Mouse (Mus musculus) thymus, postnatal 10 days (tissue): ENCODE data around the gene Wdr25.
A peak's percentile ranks its signal among the peaks of the same experiment; 100 is the strongest.

Experiments used
- DNase-seq, 2 experiments: peaks; one replicate each; pipeline ENCODE4 v3.0.0; 2021; ENCODE audit warnings: low spot score in 2 of 2

The Wdr25 gene

DNA sequence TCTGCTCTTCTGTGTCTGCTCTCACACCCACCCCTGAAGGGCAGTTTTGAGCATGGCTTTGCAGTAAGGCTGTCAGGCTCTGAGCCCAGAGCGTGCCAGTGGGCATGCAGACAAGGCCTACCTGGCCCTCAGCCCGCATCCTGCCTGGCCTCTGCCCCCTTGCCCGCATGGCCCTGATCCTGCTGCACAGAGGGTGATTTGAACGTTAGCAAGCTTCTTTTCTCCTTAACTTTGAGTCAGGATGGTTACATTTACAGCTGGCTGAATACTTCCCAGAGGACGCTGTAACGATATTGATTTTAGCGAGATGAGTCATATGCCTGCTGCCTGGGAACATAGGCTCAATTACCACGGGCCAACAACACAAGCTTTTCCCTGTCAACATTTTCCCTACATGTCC is 91.0 kb downstream of the Wdr25 start:
- no peak for DNase-seq

- no peak for DNase-seq
Measured at GRCm38 (mm10) chr12:108985025-108985424, 91.6 kb downstream of the Wdr25 start.

DNA sequence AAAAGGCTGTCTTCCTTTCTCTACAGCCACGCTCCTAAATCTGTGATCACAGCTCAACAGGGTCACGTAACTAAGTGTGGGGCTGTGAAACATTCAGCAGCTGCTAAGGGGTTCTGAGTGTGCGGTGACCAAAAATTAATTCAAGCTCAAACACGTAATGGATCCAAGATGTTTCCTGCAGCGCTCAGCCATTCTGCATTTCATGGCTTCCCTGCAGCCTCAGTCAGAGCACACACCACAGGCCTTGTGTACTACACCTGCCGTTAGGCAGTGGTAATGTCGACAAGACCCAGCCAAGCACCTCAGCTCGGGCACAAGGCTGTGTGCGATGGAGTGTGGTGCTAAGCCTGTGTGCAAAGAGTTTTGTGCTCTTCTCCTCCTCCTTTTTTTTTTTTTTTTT is 94.0 kb downstream of the Wdr25 start:
- no peak for DNase-seq

DNA sequence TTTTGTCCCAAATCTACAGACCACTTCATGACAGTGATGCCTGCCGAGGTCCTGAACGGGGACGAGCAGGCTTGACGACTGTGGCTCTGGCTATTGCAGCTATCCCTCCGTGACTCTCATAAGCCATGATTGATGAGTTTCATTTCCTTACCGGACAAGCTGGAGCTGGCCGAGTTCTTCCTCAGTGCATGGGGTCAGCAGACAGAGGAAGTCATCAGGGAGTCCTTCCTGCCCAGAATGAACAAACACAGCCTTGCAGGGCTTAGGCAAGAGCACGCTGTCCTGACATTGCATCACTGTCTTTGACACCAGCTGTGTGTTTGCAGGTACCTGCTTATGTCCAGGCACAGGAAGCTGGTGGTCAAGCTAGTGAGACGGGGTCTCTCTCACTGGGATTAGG is 97.0 kb downstream of the Wdr25 start:
- DNase-seq: no peak

- DNase-seq: no peak
Measured at GRCm38 (mm10) chr12:108993046-108993445, 99.6 kb downstream of the Wdr25 start.

GRCm38 (mm10) chr12:108994436-108995031 is 101.1 kb downstream of the Wdr25 start:
- peak; percentile 18 to 73 for DNase-seq

DNA sequence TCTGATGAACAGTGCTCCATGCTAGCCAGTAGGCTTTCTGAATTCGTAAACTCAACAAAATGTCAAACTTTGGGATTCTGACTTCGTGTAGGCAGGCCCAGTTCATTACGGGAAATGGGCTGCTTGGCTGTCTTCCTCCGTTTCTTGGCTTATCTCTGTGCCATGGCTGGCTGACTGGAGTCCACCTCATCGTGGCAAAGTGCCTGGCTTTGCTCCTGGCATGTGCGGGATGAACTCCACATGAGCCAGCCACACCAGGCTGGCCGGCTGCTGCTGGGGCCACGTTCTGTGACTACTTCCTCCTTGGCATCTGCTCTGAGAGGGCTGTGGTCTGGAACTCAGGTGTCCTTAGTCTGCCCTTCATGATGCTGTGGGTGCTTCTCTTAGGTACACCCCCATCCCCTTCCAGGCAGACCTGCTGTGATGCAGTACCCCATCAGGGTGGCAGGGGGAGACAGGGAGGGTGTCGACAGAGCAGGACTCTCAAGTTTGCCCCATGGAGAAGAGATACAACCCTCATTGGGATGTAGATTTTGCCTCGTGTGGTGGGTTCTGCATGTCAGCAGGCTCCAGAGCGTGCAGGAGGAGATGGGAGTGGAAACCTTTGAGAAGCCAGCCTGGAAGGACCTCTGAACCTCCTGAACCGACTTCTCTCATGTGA is 102.7 kb downstream of the Wdr25 start:
- no peak for DNase-seq

GRCm38 (mm10) chr12:108997249-108997648 is 103.8 kb downstream of the Wdr25 start:
- DNase-seq: no peak

DNA sequence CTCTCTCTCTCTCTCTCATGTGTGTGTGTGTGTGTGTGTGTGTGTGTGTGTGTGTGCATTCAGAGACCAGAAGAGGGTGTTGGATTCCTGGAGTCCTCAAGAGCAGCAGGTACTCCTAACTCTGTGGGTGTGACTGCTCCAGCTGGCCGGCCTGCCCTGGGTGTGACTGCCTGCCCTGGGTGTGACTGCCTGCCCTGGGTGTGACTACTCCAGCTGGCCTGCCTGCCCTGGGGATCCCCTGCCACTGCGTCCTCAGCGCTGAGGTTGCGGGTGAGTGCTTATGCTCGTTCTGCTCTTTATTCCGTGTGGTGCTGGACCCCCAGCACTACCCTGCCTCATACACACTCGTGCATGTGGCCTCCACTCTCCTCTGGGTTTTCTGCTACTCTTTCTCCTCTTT is 109.5 kb downstream of the Wdr25 start:
- DNase-seq: no peak

DNA sequence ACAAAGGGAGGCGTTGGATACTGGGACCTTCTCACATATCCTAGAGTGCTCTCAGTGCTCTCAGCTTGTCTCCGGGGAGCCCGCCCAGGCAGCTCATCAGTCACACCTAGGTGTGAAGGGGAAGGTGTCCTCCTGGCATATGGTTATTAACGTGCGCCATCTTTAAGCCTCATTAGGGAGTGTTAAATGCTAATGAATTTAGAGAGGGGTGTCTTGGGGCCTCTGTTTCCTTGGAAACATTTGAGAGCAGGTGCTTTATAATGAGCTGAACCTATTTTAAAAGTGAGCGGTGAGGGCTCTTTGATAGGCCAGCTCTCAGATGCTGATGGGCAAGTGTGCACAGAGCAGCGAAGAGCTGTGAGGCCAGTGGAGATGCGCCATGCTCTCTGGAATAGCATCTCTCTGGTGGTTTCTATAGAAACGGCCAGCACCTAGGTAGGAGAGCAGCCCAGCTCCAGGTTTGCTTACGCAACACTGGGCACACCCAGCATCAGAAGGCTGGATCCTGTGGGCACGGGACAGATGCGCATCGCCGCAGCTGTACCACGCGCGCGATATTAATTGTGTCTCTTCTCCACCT is 116.7 kb downstream of the Wdr25 start:
- DNase-seq: no peak

- DNase-seq: no peak
Measured at GRCm38 (mm10) chr12:109022181-109022691, 128.8 kb downstream of the Wdr25 start.

- no peak for DNase-seq
Measured at GRCm38 (mm10) chr12:109022966-109023365, 129.5 kb downstream of the Wdr25 start.

GRCm38 (mm10) chr12:109023780-109024179 is 130.3 kb downstream of the Wdr25 start:
- DNase-seq: no peak

- no peak for DNase-seq
Measured at GRCm38 (mm10) chr12:109037026-109037425, 143.6 kb downstream of the Wdr25 start.

- no peak for DNase-seq
Measured at GRCm38 (mm10) chr12:109038179-109038819, 144.9 kb downstream of the Wdr25 start.

DNA sequence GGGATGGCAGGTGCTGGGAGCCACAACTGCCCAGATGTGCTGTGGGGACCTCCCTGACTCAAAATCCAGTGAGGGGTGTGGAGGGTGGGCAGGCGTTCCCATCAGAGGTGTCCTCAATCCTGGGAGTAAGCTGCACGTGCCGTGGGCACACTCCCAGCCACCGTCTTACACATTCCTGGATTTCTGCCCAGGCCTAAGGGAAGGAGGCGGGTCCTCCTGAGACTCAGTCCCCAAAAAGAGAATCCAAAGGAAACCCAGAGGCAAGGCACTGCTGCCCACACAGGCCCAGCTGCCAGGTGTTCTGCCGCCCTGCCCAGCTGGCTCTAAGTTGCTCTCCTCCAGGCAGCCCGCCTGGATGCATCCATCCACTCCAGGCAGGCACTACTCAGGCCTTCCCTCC is 145.9 kb downstream of the Wdr25 start:
- no peak for DNase-seq

GRCm38 (mm10) chr12:109044497-109044896 is 151.1 kb downstream of the Wdr25 start:
- no peak for DNase-seq

DNA sequence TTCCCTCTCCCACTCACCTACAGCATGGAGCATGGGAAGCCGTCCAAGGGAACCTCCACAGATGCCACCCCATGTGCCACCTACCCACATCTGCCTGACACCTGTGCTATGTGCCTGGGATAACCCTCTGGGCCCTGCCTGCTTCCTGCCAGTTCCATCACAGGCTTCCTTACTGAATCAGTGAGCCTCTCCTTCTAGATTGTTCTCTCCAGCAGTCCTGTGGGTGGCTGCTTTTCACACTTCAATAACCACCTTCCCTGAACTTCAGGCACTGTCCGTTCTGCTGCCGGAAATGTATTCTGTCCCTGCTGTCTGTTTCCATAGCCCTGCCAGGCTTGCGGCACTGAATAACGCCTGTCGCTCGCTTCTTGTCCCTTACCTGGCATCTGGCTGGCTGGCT is 152.2 kb downstream of the Wdr25 start:
- DNase-seq: no peak

DNA sequence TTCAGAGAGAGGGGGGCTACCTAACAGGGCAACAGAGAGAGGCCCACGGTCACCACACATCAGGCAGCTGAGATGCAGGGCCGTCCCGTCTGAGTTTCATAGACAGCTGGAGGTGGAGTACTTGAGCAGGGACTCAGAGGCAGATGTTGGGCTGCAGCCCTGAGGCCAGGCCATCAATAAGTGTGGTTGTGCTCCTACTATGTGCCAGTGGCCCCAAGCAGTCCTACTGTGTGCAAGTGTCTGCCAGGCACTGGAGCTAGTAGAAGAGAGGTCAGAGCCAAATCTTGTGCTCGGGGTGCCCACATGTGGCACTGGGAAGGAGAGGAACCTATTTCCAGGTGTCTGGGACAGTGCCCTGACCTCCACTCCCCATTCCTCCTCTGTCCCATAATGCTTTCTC is 156.5 kb downstream of the Wdr25 start:
- no peak for DNase-seq

DNA sequence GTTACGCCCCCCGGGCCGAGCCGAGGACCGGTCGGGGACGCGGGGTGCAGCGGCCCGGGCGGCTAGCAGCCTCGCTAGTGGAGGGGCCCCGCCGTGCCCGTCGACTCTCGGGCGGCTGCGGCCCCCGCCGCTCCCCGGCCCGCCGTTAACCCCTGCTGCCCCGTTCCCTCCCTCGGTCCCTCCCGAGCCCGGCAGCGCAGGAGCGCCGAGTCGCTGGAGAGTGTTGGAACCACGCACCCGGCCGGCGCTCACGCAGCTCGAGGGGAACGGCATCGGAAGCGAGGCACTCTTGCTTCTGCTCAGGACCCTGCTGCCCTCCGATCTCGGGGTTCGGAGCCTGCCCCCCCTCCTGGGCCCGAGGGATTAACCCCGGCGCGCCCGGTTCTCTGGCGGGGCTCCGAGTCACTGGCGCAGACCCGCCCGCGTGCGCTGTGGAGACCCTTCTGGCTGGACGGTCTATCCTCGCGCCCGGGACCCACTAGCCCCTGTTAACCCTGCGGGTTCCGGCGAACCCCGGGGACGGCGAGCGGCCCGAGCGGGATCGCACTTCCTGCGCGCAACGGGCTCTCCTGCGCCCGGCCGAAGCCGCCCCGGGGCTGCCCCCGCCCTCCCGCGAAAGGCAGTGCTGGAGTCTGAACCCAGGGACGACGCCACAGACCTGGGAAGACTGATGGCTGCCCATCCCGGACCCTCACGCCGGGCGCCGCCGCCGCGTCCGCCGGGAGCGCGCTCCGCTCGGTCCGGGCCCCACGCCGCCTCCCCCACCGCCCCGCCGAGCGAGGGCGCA is 159.8 kb downstream of the Wdr25 start:
- no peak for DNase-seq

DNA sequence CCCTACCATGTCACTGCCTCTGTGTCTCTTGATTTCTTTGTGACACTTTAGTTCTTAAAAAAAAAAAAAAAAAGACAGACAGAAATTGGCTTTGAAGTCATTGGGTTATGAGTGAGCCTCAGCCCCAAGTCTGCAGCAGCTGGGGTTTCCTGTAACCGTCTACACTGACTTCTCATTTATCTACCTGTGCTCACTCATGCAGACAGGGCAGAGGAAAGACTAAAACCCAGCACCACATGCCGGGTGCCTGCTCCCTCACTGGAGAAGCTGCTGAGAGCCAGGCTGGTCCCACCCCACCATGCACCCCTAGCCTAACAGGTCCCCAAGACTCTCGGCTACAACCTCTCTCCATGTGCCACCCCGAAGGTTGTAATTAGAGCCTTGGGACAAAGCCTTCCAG is 164.3 kb downstream of the Wdr25 start:
- DNase-seq: peak; percentile 18 to 30

- no peak for DNase-seq
Measured at GRCm38 (mm10) chr12:109058660-109059059, 165.2 kb downstream of the Wdr25 start.
